ENCODE assay signal across 8 mouse cellular contexts in genomic region chr16:11065431-11065830, GRCm38 (mm10). TPM values are rescaled to one million over a fixed set of nuclear protein-coding genes. Genes with fewer than 3 reads are reported as not detected.
A peak's percentile ranks its signal among the peaks of the same experiment; 100 is the strongest.
DNase-seq lines count a peak whose midpoint lies in the region; ATAC-seq and TF ChIP-seq lines count a peak whose summit lies in the region.

No protein-coding gene starts in this region.

- 56% methylated on average over 5 of the region's 5 CpGs for whole genome bisulfite sequencing in heart, embryonic 12.5 days
- WGBS in forebrain, embryonic 16.5 days: 44% methylated on average over 5 of the region's 5 CpGs
- WGBS in liver, postnatal 0 days (ENCODE audit: insufficient replicate concordance): 70% methylated on average over 5 of the region's 5 CpGs

- TF ChIP-seq EP300 in liver, postnatal 0 days (IDR thresholded peaks at IDR 0.05; ENCODE audit: low read depth): no peak

- intact Hi-C loops in heart, postnatal 36 days (cut with DNase I): no loop called here

- H3K27ac ChIP-seq in heart, embryonic 12.5 days (ENCODE audit: poor library complexity, severe bottlenecking): peak overlapping the region; percentile 39
- no peak overlapping the region for H3K27ac ChIP-seq in ES-E14 (ENCODE audit: insufficient read depth, low read depth, low read length, poor library complexity, severe bottlenecking)
- H3K27ac ChIP-seq in forebrain, embryonic 16.5 days (ENCODE audit: low read length): peak overlapping the region; percentile 85
- no peak overlapping the region for H3K27ac ChIP-seq in liver, postnatal 0 days (ENCODE audit: low read depth)

- H3K9ac ChIP-seq in heart, embryonic 12.5 days: peak overlapping the region; percentile 16
- no peak overlapping the region for H3K9ac ChIP-seq in ES-E14 (ENCODE audit: insufficient read depth, low read depth, low read length, poor library complexity, severe bottlenecking)
- peak overlapping the region; percentile 72 for H3K9ac ChIP-seq in forebrain, embryonic 16.5 days (replicated peaks; ENCODE audit: low read depth, low read length)
- 0 out of 2 replicates have a peak overlapping the region, but pooled peaks have one; percentile 18 for H3K9ac ChIP-seq in liver, postnatal 0 days (replicated peaks)

- H3K9me3 ChIP-seq in heart, embryonic 12.5 days (replicated peaks): no peaks in the 10 kb centered on the region
- H3K9me3 ChIP-seq in ES-E14 (ENCODE audit: control insufficient read depth, insufficient read depth, low read depth, low read length): no peaks in the 10 kb centered on the region
- H3K9me3 ChIP-seq in forebrain, embryonic 16.5 days (ENCODE audit: control insufficient read depth, low read length): no peaks in the 10 kb centered on the region
- no peaks in the 10 kb centered on the region for H3K9me3 ChIP-seq in liver, postnatal 0 days (ENCODE audit: low read length)

- H3K4me1 ChIP-seq in heart, embryonic 12.5 days (replicated peaks): peaks cover 71% of the 10 kb centered on the region
- peaks cover 0 to 2% of the 10 kb centered on the region in 2 experiments; a peak in 1 of 4 replicates for H3K4me1 ChIP-seq in ES-E14 (ENCODE audit: control insufficient read depth in 2 of 2, insufficient read depth in 2 of 2, low read length in 2 of 2, poor library complexity in 1 of 2)
- H3K4me1 ChIP-seq in forebrain, embryonic 16.5 days (replicated peaks; ENCODE audit: control insufficient read depth, insufficient read depth, low read length): peaks cover 51% of the 10 kb centered on the region
- peaks cover 29% of the 10 kb centered on the region for H3K4me1 ChIP-seq in liver, postnatal 0 days (ENCODE audit: insufficient read depth)

- in situ Hi-C loops in ES-E14 (cut with MboI; ENCODE audit: low sequenced_read_pairs in 2 of 2, unreplicated experiment in 2 of 2): no loop called here

- H3K27me3 ChIP-seq in heart, embryonic 12.5 days (replicated peaks): no peaks in the 10 kb centered on the region
- H3K27me3 ChIP-seq in forebrain, embryonic 16.5 days (replicated peaks; ENCODE audit: control insufficient read depth, insufficient read depth, low read length): no peaks in the 10 kb centered on the region
- H3K27me3 ChIP-seq in liver, postnatal 0 days (ENCODE audit: insufficient read depth, low read length): peaks cover 24% of the 10 kb centered on the region

- peak overlapping the region; percentile 69 for H3K4me3 ChIP-seq in heart, embryonic 12.5 days
- peak overlapping the region; percentile 53 to 66; a peak in 3 of 4 replicates for H3K4me3 ChIP-seq in ES-E14 (ENCODE audit: insufficient read depth in 1 of 2, low read depth in 1 of 2, low read length in 2 of 2, poor library complexity in 1 of 2, severe bottlenecking in 1 of 2)
- peak overlapping the region; percentile 68 for H3K4me3 ChIP-seq in forebrain, embryonic 16.5 days (replicated peaks; ENCODE audit: low read length)
- peak overlapping the region; percentile 68; the same call in 1 of the 2 replicates for H3K4me3 ChIP-seq in liver, postnatal 0 days (ENCODE audit: low read depth, low read length)

- TF ChIP-seq CTCF in liver, postnatal 0 days (IDR thresholded peaks at IDR 0.05; ENCODE audit: low read depth): no peak

- H3K36me3 ChIP-seq in heart, embryonic 12.5 days: no peaks in the 10 kb centered on the region
- no peaks in the 10 kb centered on the region for H3K36me3 ChIP-seq in ES-E14 (ENCODE audit: control insufficient read depth, insufficient read depth, low read length, poor library complexity, severe bottlenecking)
- no peaks in the 10 kb centered on the region for H3K36me3 ChIP-seq in forebrain, embryonic 16.5 days (ENCODE audit: control insufficient read depth, insufficient read depth)
- no peaks in the 10 kb centered on the region for H3K36me3 ChIP-seq in liver, postnatal 0 days (replicated peaks; ENCODE audit: insufficient read depth, low read length)

- no peak for ATAC-seq in heart, embryonic 12.5 days (ENCODE audit: insufficient number of reproducible peaks, low FRiP score)
- no peak for ATAC-seq in forebrain, embryonic 16.5 days
- ATAC-seq in liver, postnatal 0 days: no peak
- no peak for ATAC-seq in megakaryocyte-erythroid progenitor cell, adult 5-6 weeks (replicated peaks; ENCODE audit: low FRiP score, low TSS enrichment, poor library complexity, severe bottlenecking)

- DNase-seq in heart, postnatal 36 days: no peak
- DNase-seq in ES-E14 (ENCODE audit: low read depth, low spot score): no peak
- DNase-seq in liver, postnatal 0 days: no peak
- no peak for DNase-seq in ovary, postnatal 10 days (ENCODE audit: low spot score)
- no peak for DNase-seq in testis, postnatal 10 days (ENCODE audit: low spot score)

- peak overlapping the region; percentile 75 for H3K4me2 ChIP-seq in heart, embryonic 12.5 days
- H3K4me2 ChIP-seq in forebrain, embryonic 16.5 days (ENCODE audit: low read length): peak overlapping the region; percentile 69
- H3K4me2 ChIP-seq in liver, postnatal 0 days (ENCODE audit: low read depth, low read length): peak overlapping the region; percentile 93

TF ChIP-seq in ES-E14, 5 proteins besides CTCF, POLR2A, EP300 and RAD21:
- TF ChIP-seq HCFC1 (IDR thresholded peaks at IDR 0.05; ENCODE audit: borderline replicate concordance, insufficient read depth, low read length) (no peak), ZNF384 (IDR thresholded peaks at IDR 0.05; ENCODE audit: low read depth, low read length) (no peak), ZC3H11A (IDR thresholded peaks at IDR 0.05; ENCODE audit: borderline replicate concordance, low read depth, low read length) (no peak), CHD2 (IDR thresholded peaks at IDR 0.05; ENCODE audit: low read depth, low read length) (no peak), MAFK (IDR thresholded peaks at IDR 0.05; ENCODE audit: insufficient read depth, low read depth, low read length) (no peak)

RNA-seq across cellular contexts. Expression of gene Litaf, which starts 0.5 kb away (rescaled TPM):
- 63.6 and 64.5 TPM in 2 replicates for polyA plus RNA-seq in heart, embryonic 12.5 days (2016; fragmentation: Nextera tagmentation; extraction: Ambion mirVana)
- 10 to 100 TPM; 19.9 to 21.7 TPM for total RNA-seq in heart, postnatal 36 days (2021)
- total RNA-seq in ES-E14 (2012; rRNA removed): 23.1 and 25.9 TPM in 2 replicates
- 39.6 and 48.1 TPM in 2 replicates for polyA plus RNA-seq in forebrain, embryonic 16.5 days (2015; fragmentation: Nextera tagmentation; extraction: Ambion mirVana)
- polyA plus RNA-seq in liver, postnatal 0 days (2015; fragmentation: Nextera tagmentation; extraction: Ambion mirVana): 77.3 and 79.2 TPM in 2 replicates
- total RNA-seq in megakaryocyte-erythroid progenitor cell, adult 5-6 weeks (2014; fragmentation: Nextera tagmentation): 5.4 and 6.6 TPM in 2 replicates
- total RNA-seq in megakaryocyte-erythroid progenitor cell, adult 5-6 weeks (2017): 6.9 and 9.4 TPM in 2 replicates

RNA-seq across cellular contexts. Expression of gene Snn, which starts 4.7 kb away (rescaled TPM):
- polyA plus RNA-seq in heart, embryonic 12.5 days (2016; fragmentation: Nextera tagmentation; extraction: Ambion mirVana): 38.7 and 39.4 TPM in 2 replicates
- total RNA-seq in heart, postnatal 36 days (2021): 10 to 100 TPM; 28.1 to 33.8 TPM
- 10.2 and 13.5 TPM in 2 replicates for total RNA-seq in ES-E14 (2012; rRNA removed)
- 171 and 175 TPM in 2 replicates for polyA plus RNA-seq in forebrain, embryonic 16.5 days (2015; fragmentation: Nextera tagmentation; extraction: Ambion mirVana)
- 4.8 and 5.0 TPM in 2 replicates for polyA plus RNA-seq in liver, postnatal 0 days (2015; fragmentation: Nextera tagmentation; extraction: Ambion mirVana)
- 0.52 and 7.4 TPM in 2 replicates for total RNA-seq in megakaryocyte-erythroid progenitor cell, adult 5-6 weeks (2014; fragmentation: Nextera tagmentation)
- 0.09 and 1.6 TPM in 2 replicates for total RNA-seq in megakaryocyte-erythroid progenitor cell, adult 5-6 weeks (2017)

Comparison
In these comparisons a context has a peak if more than half of its experiments do, and no peak if none do; other contexts are left out.
1. H3K27ac ChIP-seq: peak in heart, embryonic 12.5 days (single experiment) and forebrain, embryonic 16.5 days (single experiment); none in ES-E14 (single experiment) and liver, postnatal 0 days (single experiment).
2. Peak in every context shown above with its lines, with median percentiles within 50 percentile points of each other: H3K4me2 ChIP-seq and H3K4me3 ChIP-seq.